Mouse (Mus musculus) lung, postnatal 36 days (tissue): ENCODE data around the gene Stx16.
A peak's percentile ranks its signal among the peaks of the same experiment; 100 is the strongest.

Experiments used
- DNase-seq: peaks from one replicate; pipeline ENCODE4 v3.0.0; 2022; ENCODE audit warnings: mixed read lengths

Gene Stx16

GRCm38 (mm10) chr2:174075673-174076432, at the start of gene Stx16:
Gene Stx16 (plus strand): TSS chr2:174076308.
- peak; percentile 94 for DNase-seq

- no peak for DNase-seq
These were observed 49.7 kb upstream of the Stx16 start for GRCm38 (mm10) chr2:174026406-174026805.

- DNase-seq, result no peak
These were observed 42.8 kb upstream of the Stx16 start for GRCm38 (mm10) chr2:174033257-174033800.

DNA sequence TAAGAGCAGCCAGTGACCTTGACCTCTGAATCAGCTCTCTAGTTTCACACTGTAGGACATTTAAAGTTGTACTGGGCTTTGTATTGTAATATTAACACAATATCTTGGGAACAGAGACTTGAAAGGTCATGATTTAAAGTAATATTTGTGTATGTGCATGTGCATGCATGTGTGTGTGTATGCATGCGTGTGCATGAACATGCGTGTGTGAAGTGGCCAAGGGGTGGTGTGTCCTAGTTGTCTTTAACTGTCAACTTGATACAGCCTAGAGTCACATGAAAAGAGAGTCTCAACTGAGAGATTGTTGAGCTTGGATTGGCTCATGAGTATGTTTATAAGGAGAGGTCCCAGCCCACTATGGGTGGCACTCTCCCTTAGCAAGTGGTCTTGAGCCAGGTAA, 28.5 kb upstream of the Stx16 start:
- no peak for DNase-seq

GRCm38 (mm10) chr2:174049481-174050338, 26.4 kb upstream of the Stx16 start:
- no peak for DNase-seq

DNA sequence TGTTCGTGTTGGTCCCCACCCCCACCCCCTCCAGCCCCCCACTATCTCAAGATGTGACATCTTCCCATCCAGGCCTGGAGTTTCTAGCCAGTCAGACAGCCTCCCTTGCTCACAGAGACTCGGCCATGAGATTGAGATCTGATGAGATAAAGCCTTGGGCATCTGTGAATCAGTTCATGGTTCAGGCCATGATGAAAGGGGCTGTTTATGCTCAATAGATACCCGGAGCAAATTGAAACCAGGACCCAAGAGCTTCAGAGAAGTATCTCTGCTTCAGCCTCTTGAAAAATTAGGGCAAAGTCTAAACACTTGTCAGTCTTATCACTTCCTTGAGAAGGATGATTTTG, 25.8 kb upstream of the Stx16 start:
- no peak for DNase-seq

DNA sequence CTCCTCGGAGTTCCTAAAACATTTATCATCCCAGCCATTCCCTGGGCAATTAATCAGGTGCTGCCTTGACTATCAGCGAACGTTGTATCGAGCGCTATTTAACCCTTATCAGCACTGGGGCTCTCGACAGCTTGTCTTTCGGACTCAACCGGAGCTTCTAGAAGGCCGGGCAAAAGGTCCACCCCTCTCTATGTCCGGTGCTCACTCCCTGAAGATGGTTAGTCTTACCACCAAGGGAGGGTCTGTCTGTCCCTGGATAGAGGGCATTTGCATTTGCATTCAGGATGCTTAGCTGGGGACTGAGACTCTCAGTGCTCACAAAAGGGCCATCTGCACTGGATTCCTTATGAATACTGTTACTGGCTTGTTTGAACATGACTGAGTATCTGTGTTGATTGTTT, 25.0 kb upstream of the Stx16 start:
- no peak for DNase-seq

GRCm38 (mm10) chr2:174054496-174054895, 21.6 kb upstream of the Stx16 start:
- no peak for DNase-seq

GRCm38 (mm10) chr2:174057730-174058129, 18.4 kb upstream of the Stx16 start:
- DNase-seq, result no peak

- DNase-seq, result no peak
These were observed 17.7 kb upstream of the Stx16 start for GRCm38 (mm10) chr2:174058316-174058939.

DNA sequence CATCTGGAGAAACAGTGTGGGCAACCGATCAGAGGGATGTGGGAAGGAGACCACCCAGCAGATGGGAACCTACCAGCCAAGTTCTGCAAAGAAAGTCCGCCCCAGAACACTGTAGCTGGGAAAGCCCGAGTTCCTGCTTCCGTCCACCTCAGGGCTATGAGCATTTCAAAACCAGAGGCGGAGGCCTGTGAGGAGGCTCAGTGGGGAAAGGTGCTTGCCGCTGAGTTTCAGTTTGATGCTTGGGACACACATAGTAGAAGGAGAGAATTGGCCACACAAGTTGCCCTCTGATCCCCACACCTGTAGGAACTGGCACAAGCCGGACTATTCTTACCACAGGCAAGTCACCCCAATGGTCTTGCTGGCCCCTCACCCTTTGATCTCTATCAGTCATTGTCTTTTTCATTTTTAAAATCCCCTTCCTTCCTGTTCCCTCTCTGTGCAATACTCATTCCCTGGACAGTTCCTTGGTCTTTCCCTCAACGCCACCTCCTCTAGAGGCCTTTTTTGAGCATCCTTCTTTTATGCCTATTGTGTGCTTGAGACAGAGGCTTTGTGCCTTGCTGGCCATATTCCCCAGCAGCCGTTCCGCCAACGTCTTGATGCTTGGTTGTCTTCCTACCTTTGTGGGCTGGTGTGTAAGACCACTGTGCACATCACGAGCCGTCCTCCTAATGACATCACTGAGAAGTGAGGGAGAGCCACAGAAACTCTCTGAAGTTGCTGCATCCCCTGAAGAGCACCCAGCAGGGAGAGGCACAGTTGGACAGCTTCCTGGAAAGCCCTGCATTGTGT, 16.3 kb upstream of the Stx16 start:
- no peak for DNase-seq

DNA sequence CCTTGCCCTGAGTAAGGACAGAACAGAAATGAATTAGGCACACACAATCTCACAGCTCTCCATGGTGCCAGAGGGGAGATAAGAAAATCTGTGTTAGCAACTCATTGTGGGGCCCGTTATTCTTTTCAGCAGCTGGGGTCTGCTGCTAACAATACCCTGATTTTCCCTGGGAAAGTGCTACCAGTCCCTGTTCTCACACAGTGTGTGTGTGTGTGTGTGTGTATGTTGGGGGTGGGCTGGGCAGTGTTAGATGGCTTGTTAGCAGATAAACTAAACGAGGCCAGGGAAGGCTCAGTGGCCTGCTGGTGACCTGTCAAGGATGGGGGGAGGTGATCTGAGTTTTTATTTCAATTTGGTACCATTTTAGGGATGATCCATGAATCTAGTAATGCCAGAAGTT, 14.9 kb upstream of the Stx16 start:
- DNase-seq, result no peak

DNA sequence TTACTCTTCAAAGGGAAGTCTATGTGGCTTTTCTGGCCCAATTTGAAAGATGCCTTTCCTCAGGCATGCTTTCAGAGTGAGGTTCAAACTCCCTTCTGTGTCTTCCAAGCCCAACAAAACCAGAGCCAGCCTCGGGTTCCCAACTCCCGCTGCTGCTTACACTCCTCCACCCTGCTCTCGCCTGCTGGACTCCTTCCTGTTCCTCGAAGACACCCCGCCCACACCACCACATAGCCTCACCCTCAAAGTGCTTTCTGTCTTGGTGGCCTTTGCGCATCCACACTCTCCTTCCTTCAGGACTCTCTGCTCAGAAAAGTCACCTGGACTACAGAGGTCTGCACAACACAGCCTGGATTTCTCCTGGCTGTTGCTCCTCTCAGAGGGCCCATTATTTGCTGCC, 13.0 kb upstream of the Stx16 start:
- DNase-seq, result no peak

GRCm38 (mm10) chr2:174063527-174064211, 12.4 kb upstream of the Stx16 start:
- no peak for DNase-seq

DNA sequence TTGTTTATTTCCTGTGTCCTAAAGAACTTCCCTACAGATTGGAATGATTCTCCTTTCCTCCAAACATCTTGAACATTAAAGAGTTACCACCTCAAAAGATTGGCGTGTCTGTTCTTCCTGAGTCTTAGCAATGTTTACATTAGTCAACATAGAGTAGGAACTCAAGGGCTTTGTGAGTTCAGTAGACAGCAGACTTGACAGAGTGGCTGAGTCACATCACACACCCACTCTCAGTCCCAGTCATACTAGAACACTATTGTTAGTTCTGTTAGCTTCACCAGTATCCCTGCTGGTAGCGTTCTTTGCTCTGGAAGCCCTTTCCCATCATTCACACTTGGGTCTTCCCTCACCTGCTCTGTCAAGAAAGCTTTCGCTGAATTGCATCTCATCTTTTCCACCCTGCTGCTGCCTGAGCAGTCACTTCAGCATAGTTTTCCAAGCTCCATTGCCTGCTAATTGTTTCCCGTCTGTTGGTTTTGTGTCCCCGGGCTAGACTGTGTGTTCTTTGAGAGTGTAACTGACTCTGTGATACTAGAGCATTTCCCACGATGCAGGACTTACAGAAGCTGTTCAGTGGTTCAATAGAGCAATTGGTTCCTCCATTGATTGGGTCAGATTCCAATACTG, 8.2 kb upstream of the Stx16 start:
- DNase-seq, result no peak

- no peak for DNase-seq
These were observed 6.5 kb upstream of the Stx16 start for GRCm38 (mm10) chr2:174069532-174070049.

GRCm38 (mm10) chr2:174071406-174071805, 4.7 kb upstream of the Stx16 start:
- DNase-seq, result no peak

DNA sequence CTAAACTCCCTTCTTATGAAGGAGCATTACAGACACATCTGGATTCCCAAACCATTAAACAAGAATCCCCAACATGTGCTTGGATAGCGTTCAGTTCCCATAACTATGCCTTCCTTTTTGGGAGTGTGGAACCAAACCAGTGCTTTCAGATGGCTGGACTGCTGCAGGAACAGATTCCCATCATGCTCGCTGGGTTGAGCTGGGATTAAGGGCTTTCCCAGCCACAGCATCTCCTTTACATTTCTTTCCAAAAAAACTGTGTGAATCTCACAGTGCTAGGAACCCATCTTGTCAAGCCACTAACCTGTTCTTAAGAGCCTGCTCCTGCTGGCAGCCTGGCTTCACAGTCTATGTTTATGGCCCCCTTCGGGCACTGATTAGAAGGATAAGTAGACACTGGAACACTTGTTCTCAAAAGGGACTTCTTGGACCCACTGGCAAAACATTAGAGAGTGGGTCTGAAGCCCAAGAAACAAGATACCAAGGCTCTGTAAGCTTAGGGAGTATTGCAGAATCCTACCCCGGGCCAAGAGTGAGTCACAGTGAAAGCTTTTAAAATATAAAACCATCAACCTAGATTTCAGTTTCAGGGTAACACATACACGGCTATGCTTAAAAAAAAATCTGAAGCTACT, 2.8 kb upstream of the Stx16 start:
- DNase-seq, result no peak

DNA sequence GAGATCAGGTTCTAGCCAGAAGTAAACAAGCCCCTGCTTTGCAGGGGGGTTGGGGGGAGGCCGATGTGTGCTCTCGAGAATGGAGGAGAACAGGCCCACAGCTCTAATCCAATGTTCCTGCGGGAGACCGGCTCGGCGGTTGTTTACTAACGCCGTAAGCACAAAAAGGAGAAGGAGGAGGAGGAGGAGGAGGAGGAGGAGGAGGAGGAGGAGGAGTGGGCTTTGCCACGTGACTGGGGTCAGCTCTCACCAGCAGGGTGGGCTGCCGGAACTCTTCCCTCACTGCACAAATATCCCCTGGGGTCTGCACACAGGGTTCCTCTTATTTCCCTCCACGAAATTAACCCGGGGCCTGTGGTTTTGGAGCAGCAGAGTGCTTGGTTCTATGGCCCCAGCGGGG, 1.5 kb upstream of the Stx16 start:
- no peak for DNase-seq

- no peak for DNase-seq
These were observed 987 bp upstream of the Stx16 start for GRCm38 (mm10) chr2:174075072-174075570.

DNA sequence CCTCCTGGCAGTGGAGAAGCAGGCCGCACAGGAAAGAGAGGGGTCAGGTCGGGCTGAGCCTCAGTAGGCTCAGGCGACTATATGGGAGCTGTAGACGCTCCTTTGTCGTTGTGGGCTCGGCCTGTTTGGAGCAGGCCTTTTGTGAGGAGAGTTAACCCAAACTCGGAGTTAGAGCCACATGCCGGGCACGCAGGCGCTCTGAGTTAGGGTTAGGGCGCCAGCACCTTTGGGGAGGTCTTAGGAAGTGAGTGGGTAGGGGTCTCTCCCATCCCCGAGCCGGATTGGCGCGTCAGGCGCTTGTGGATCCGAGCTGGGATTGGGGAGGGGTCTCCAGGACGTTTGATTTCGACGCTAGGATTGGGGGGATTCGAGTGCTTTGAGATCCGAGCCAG, 321 bp downstream of the Stx16 start:
- DNase-seq, result no peak
